Comparison of ENCODE assay signal across 8 mouse cellular contexts in the genomic region with DNA sequence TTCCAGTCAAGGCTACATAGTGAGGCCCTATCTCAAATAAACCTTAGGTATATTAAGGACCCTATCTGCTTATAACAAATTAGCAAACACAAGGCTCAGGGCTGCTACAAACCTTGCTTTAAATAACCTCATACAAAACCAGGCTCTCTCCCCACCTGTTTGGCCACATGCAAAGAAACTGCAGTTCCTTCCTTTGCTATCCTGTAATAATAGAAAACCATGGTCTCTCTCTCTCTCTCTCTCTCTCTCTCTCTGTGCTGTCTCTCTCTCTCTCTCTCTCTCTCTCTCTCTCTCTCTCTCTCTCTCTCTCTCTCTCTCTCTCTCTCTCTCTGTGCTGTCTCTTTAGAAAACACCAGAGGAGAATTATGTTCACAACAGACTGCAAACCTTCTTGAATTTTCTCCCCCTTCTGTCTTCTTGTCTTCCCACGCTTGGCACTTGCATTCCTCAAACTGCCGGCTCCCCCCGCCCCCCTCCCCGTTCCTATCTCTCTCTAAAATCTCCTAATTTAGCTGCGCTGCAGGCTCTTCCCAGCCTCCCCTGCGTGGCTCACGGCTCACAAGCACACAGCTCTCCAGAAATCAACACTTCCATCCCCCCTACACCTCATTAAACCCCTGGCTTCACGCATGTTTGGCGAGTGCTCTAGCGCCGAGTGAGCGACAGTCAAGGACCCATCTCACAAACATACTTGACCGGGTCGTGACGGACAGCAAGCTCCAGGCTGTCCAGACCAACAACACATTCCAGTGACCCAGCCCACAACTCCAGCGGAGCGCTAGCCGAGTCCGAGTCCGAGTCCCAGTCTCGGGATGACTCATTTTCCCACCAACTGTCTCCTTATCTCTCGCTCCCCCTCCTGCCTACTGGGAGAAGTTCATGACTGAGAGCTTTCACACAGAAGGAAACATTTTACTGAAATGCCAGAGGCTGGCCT. TPM values are rescaled to one million over a fixed set of nuclear protein-coding genes. Genes with fewer than 3 reads are reported as not detected.
A peak's percentile ranks its signal among the peaks of the same experiment; 100 is the strongest.
DNase-seq lines count a peak whose midpoint lies in the region; ATAC-seq and TF ChIP-seq lines count a peak whose summit lies in the region.

No protein-coding gene starts in this region.

- no peak for TF ChIP-seq POLR2A in CH12.LX (IDR thresholded peaks at IDR 0.05; ENCODE audit: low read depth, low read length)

- ATAC-seq in cerebellum, adult (ENCODE audit: insufficient number of reproducible peaks, low FRiP score, low TSS enrichment): peak; percentile 74; the same call in 1 of the 2 replicates
- peak; percentile 70 for ATAC-seq in forebrain, embryonic 13.5 days
- ATAC-seq in heart, postnatal 0 days (ENCODE audit: insufficient read depth, low read depth): peak; percentile 83
- ATAC-seq in liver, embryonic 14.5 days (ENCODE audit: insufficient read depth): peak; percentile 68
- ATAC-seq in neural tube, embryonic 11.5 days (ENCODE audit: insufficient read depth, low FRiP score, low TSS enrichment): no peak

- DNase-seq in CH12.LX (ENCODE audit: extremely low read depth): peak; percentile 54
- peak; percentile 83 for DNase-seq in heart, postnatal 0 days (ENCODE audit: low spot score)
- DNase-seq in kidney, postnatal 36 days: peak; percentile 73 to 75
- peak in 1 of 3 experiments; percentile 58 for DNase-seq in liver, embryonic 14.5 days (ENCODE audit: low read depth in 3 of 3, low spot score in 3 of 3)
- DNase-seq in neural tube, embryonic 11.5 days (ENCODE audit: low spot score): peak; percentile 73
- peak; percentile 96 for DNase-seq in telencephalon, adult 2 months (ENCODE audit: low read depth, low spot score)

- peak in 1 of 2 experiments; percentile 57; a peak in 2 of 4 replicates for TF ChIP-seq CTCF in CH12.LX (conservative IDR thresholded peaks at IDR 0.05 in 1 of 2, IDR thresholded peaks at IDR 0.05 in 1 of 2; ENCODE audit: low read depth in 2 of 2, low read length in 2 of 2)
- peak; percentile 60 for TF ChIP-seq CTCF in heart, postnatal 0 days (IDR thresholded peaks at IDR 0.05; ENCODE audit: low read depth)
- TF ChIP-seq CTCF in liver, embryonic 14.5 days (IDR thresholded peaks at IDR 0.05; ENCODE audit: low read depth): peak; percentile 74

- H3K4me1 ChIP-seq in CH12.LX (ENCODE audit: control insufficient read depth in 1 of 2, insufficient read depth in 2 of 2): peaks cover 2 to 25% of the 10 kb centered on the region in 2 experiments; a peak in 2 of 4 replicates
- peaks cover 38% of the 10 kb centered on the region for H3K4me1 ChIP-seq in forebrain, embryonic 13.5 days
- peaks cover 4% of the 10 kb centered on the region; the same call in 1 of the 2 replicates for H3K4me1 ChIP-seq in heart, postnatal 0 days (ENCODE audit: control insufficient read depth, insufficient read depth)
- H3K4me1 ChIP-seq in liver, embryonic 14.5 days (replicated peaks; ENCODE audit: control insufficient read depth in 2 of 2, insufficient read depth in 2 of 2, low read length in 1 of 2): peaks cover 8 to 25% of the 10 kb centered on the region in 2 experiments
- peaks cover 25% of the 10 kb centered on the region for H3K4me1 ChIP-seq in neural tube, embryonic 11.5 days (ENCODE audit: control insufficient read depth, insufficient read depth, low read length)

- H3K9ac ChIP-seq in CH12.LX (ENCODE audit: insufficient read depth, low read depth): peak overlapping the region; percentile 1; the same call in 1 of the 2 replicates
- peak overlapping the region; percentile 50 for H3K9ac ChIP-seq in forebrain, embryonic 13.5 days
- H3K9ac ChIP-seq in heart, postnatal 0 days (replicated peaks; ENCODE audit: low read depth, low read length): peak overlapping the region; percentile 53; the same call in 1 of the 2 replicates
- peak overlapping the region; percentile 67 for H3K9ac ChIP-seq in liver, embryonic 14.5 days (replicated peaks)
- peak overlapping the region; percentile 56 for H3K9ac ChIP-seq in neural tube, embryonic 11.5 days (ENCODE audit: low read length)

- dilution Hi-C loops in CH12.LX (cut with MboI; ENCODE audit: extremely low pct_ligation_motif_present, extremely low pct_unique_long_range_greater_than_20kb, low sequenced_read_pairs): no loop called here

- H3K9me3 ChIP-seq in CH12.LX (replicated peaks; ENCODE audit: low read length): no peaks in the 10 kb centered on the region
- H3K9me3 ChIP-seq in forebrain, embryonic 13.5 days (replicated peaks): no peaks in the 10 kb centered on the region
- no peaks in the 10 kb centered on the region for H3K9me3 ChIP-seq in heart, postnatal 0 days (replicated peaks; ENCODE audit: control insufficient read depth, low read length)
- H3K9me3 ChIP-seq in liver, embryonic 14.5 days (ENCODE audit: control insufficient read depth, low read length): no peaks in the 10 kb centered on the region
- H3K9me3 ChIP-seq in neural tube, embryonic 11.5 days (ENCODE audit: control insufficient read depth, low read length): no peaks in the 10 kb centered on the region

- H3K4me3 ChIP-seq in CH12.LX (replicated peaks in 1 of 3; ENCODE audit: low read depth in 2 of 3, low read length in 2 of 3, poor library complexity in 1 of 3): peak overlapping the region; percentile 17 to 34 (median 26)
- H3K4me3 ChIP-seq in forebrain, embryonic 13.5 days: peak overlapping the region; percentile 34
- H3K4me3 ChIP-seq in heart, postnatal 0 days (ENCODE audit: low read depth, low read length): peak overlapping the region; percentile 46
- H3K4me3 ChIP-seq in liver, embryonic 14.5 days (ENCODE audit: insufficient read depth in 1 of 2, low read depth in 2 of 2, low read length in 2 of 2): peak overlapping the region; percentile 52 to 62
- peak overlapping the region; percentile 26 for H3K4me3 ChIP-seq in neural tube, embryonic 11.5 days (ENCODE audit: low read depth, low read length)

- no peaks in the 10 kb centered on the region for H3K27me3 ChIP-seq in CH12.LX (replicated peaks)
- no peaks in the 10 kb centered on the region for H3K27me3 ChIP-seq in forebrain, embryonic 13.5 days
- no peaks in the 10 kb centered on the region for H3K27me3 ChIP-seq in heart, postnatal 0 days (ENCODE audit: control insufficient read depth, insufficient read depth, low read length)
- no peaks in the 10 kb centered on the region for H3K27me3 ChIP-seq in liver, embryonic 14.5 days (ENCODE audit: control insufficient read depth, insufficient read depth, low read length)
- H3K27me3 ChIP-seq in neural tube, embryonic 11.5 days (ENCODE audit: control insufficient read depth, insufficient read depth, low read length): no peaks in the 10 kb centered on the region

- in situ Hi-C loops in CH12.LX (cut with MboI; ENCODE audit: low pct_ligation_motif_present, low pct_unique_long_range_greater_than_20kb, low sequenced_read_pairs): no loop called here

- H3K4me2 ChIP-seq in CH12.LX (ENCODE audit: insufficient read depth, low read depth, poor library complexity, severe bottlenecking): peak overlapping the region; percentile 76
- peak overlapping the region; percentile 63 for H3K4me2 ChIP-seq in forebrain, embryonic 13.5 days
- H3K4me2 ChIP-seq in heart, postnatal 0 days (ENCODE audit: low read depth, low read length): peak overlapping the region; percentile 83
- peak overlapping the region; percentile 88 for H3K4me2 ChIP-seq in liver, embryonic 14.5 days (ENCODE audit: low read depth)
- H3K4me2 ChIP-seq in neural tube, embryonic 11.5 days (ENCODE audit: low read depth): peak overlapping the region; percentile 67

- peak; percentile 44 for TF ChIP-seq RAD21 in CH12.LX (IDR thresholded peaks at IDR 0.05; ENCODE audit: low read depth, low read length)

- no peak for TF ChIP-seq EP300 in CH12.LX (IDR thresholded peaks at IDR 0.05; ENCODE audit: low read length)
- no peak for TF ChIP-seq EP300 in heart, postnatal 0 days (IDR thresholded peaks at IDR 0.05; ENCODE audit: low read depth)
- no peak for TF ChIP-seq EP300 in liver, embryonic 14.5 days (IDR thresholded peaks at IDR 0.05; ENCODE audit: low read depth)

- H3K79me2 ChIP-seq in CH12.LX (replicated peaks; ENCODE audit: control insufficient read depth, extremely low read depth, insufficient read depth, poor library complexity, severe bottlenecking): no peaks in the 10 kb centered on the region

- no peak overlapping the region for H3K27ac ChIP-seq in CH12.LX (ENCODE audit: insufficient read depth, low read depth)
- peak overlapping the region; percentile 45 for H3K27ac ChIP-seq in forebrain, embryonic 13.5 days
- peak overlapping the region; percentile 75; the same call in 1 of the 2 replicates for H3K27ac ChIP-seq in heart, postnatal 0 days (ENCODE audit: low read depth)
- peak overlapping the region; percentile 23 for H3K27ac ChIP-seq in liver, embryonic 14.5 days
- H3K27ac ChIP-seq in neural tube, embryonic 11.5 days (ENCODE audit: low read depth, low read length): peak overlapping the region; percentile 39; the same call in 1 of the 2 replicates

- H3K36me3 ChIP-seq in CH12.LX (replicated peaks in 1 of 2; ENCODE audit: control insufficient read depth in 1 of 2, insufficient read depth in 1 of 2, low read length in 1 of 2): no peaks in the 10 kb centered on the region
- H3K36me3 ChIP-seq in forebrain, embryonic 13.5 days (ENCODE audit: poor library complexity, severe bottlenecking): no peaks in the 10 kb centered on the region
- no peaks in the 10 kb centered on the region for H3K36me3 ChIP-seq in heart, postnatal 0 days (replicated peaks; ENCODE audit: control insufficient read depth, insufficient read depth, low read length)
- no peaks in the 10 kb centered on the region for H3K36me3 ChIP-seq in liver, embryonic 14.5 days (replicated peaks; ENCODE audit: control insufficient read depth, insufficient read depth, low read depth)
- H3K36me3 ChIP-seq in neural tube, embryonic 11.5 days (ENCODE audit: control insufficient read depth, insufficient read depth, low read length): no peaks in the 10 kb centered on the region

- WGBS in forebrain, embryonic 13.5 days: under 1% methylated on average over 22 of the region's 22 CpGs
- 1% methylated on average over 22 of the region's 22 CpGs for WGBS in heart, postnatal 0 days
- WGBS in liver, embryonic 14.5 days (ENCODE audit: insufficient replicate concordance): 2% methylated on average over 22 of the region's 22 CpGs
- WGBS in neural tube, embryonic 11.5 days: under 1% methylated on average over 22 of the region's 22 CpGs

RNA-seq across cellular contexts. Expression of gene Srsf9, which starts 7.7 kb away (rescaled TPM):
- total RNA-seq in CH12.LX (2012; rRNA removed) (73.4 and 82.8 TPM in 2 replicates), CH12.LX (2014; rRNA removed) (117 and 121 TPM in 2 replicates)
- 112 and 130 TPM in 2 replicates for polyA plus RNA-seq in CH12.LX (2012; ENCODE audit: insufficient read length, low read depth)
- polyA plus RNA-seq in forebrain, embryonic 13.5 days (2015; fragmentation: Nextera tagmentation; extraction: Ambion mirVana): 255 and 263 TPM in 2 replicates
- total RNA-seq in heart, postnatal 0 days (2014; rRNA removed; ENCODE audit: low replicate concordance): 21.3 and 41.1 TPM in 2 replicates
- 62.9 and 67.5 TPM in 2 replicates for polyA plus RNA-seq in heart, postnatal 0 days (2015; fragmentation: Nextera tagmentation; extraction: Ambion mirVana)
- polyA plus RNA-seq in liver, embryonic 14.5 days (2012; rRNA removed): 31.8 and 46.2 TPM in 2 replicates
- 81.6 and 93.6 TPM in 2 replicates for polyA plus RNA-seq in liver, embryonic 14.5 days (2014; fragmentation: Nextera tagmentation; extraction: Ambion mirVana)
- polyA plus RNA-seq in neural tube, embryonic 11.5 days (2014; fragmentation: Nextera tagmentation; extraction: Ambion mirVana): 327 and 330 TPM in 2 replicates

RNA-seq across cellular contexts. Expression of gene Dynll1, which starts 18.5 kb away (rescaled TPM):
- total RNA-seq in CH12.LX (2012; rRNA removed) (312 and 488 TPM in 2 replicates), CH12.LX (2014; rRNA removed) (456 and 502 TPM in 2 replicates)
- 516 and 646 TPM in 2 replicates for polyA plus RNA-seq in CH12.LX (2012; ENCODE audit: insufficient read length, low read depth)
- polyA plus RNA-seq in forebrain, embryonic 13.5 days (2015; fragmentation: Nextera tagmentation; extraction: Ambion mirVana): 1,571 and 1,757 TPM in 2 replicates
- total RNA-seq in heart, postnatal 0 days (2014; rRNA removed; ENCODE audit: low replicate concordance): 164 and 224 TPM in 2 replicates
- 615 and 804 TPM in 2 replicates for polyA plus RNA-seq in heart, postnatal 0 days (2015; fragmentation: Nextera tagmentation; extraction: Ambion mirVana)
- polyA plus RNA-seq in liver, embryonic 14.5 days (2012; rRNA removed): 63.0 and 152 TPM in 2 replicates
- 636 and 642 TPM in 2 replicates for polyA plus RNA-seq in liver, embryonic 14.5 days (2014; fragmentation: Nextera tagmentation; extraction: Ambion mirVana)
- 1,631 and 1,672 TPM in 2 replicates for polyA plus RNA-seq in neural tube, embryonic 11.5 days (2014; fragmentation: Nextera tagmentation; extraction: Ambion mirVana)

RNA-seq across cellular contexts. Expression of gene Gatc, which starts 21.7 kb away (rescaled TPM):
- total RNA-seq in CH12.LX (2012; rRNA removed): 6.2 and 7.3 TPM in 2 replicates
- total RNA-seq in CH12.LX (2014; rRNA removed): 11.7 and 14.4 TPM in 2 replicates
- polyA plus RNA-seq in CH12.LX (2012; ENCODE audit: insufficient read length, low read depth): 27.0 and 34.0 TPM in 2 replicates
- 31.8 and 34.1 TPM in 2 replicates for polyA plus RNA-seq in forebrain, embryonic 13.5 days (2015; fragmentation: Nextera tagmentation; extraction: Ambion mirVana)
- 10.4 and 19.4 TPM in 2 replicates for total RNA-seq in heart, postnatal 0 days (2014; rRNA removed; ENCODE audit: low replicate concordance)
- 14.8 and 15.1 TPM in 2 replicates for polyA plus RNA-seq in heart, postnatal 0 days (2015; fragmentation: Nextera tagmentation; extraction: Ambion mirVana)
- 11.6 and 12.5 TPM in 2 replicates for polyA plus RNA-seq in liver, embryonic 14.5 days (2012; rRNA removed)
- polyA plus RNA-seq in liver, embryonic 14.5 days (2014; fragmentation: Nextera tagmentation; extraction: Ambion mirVana): 13.6 and 15.4 TPM in 2 replicates
- 40.4 and 42.3 TPM in 2 replicates for polyA plus RNA-seq in neural tube, embryonic 11.5 days (2014; fragmentation: Nextera tagmentation; extraction: Ambion mirVana)

RNA-seq across cellular contexts. Expression of gene Triap1, which starts 21.8 kb away (rescaled TPM):
- 33.7 and 36.9 TPM in 2 replicates for total RNA-seq in CH12.LX (2012; rRNA removed)
- 31.4 and 31.8 TPM in 2 replicates for total RNA-seq in CH12.LX (2014; rRNA removed)
- 36.1 and 38.2 TPM in 2 replicates for polyA plus RNA-seq in CH12.LX (2012; ENCODE audit: insufficient read length, low read depth)
- 58.6 and 64.3 TPM in 2 replicates for polyA plus RNA-seq in forebrain, embryonic 13.5 days (2015; fragmentation: Nextera tagmentation; extraction: Ambion mirVana)
- 13.0 and 27.2 TPM in 2 replicates for total RNA-seq in heart, postnatal 0 days (2014; rRNA removed; ENCODE audit: low replicate concordance)
- 39.2 and 42.3 TPM in 2 replicates for polyA plus RNA-seq in heart, postnatal 0 days (2015; fragmentation: Nextera tagmentation; extraction: Ambion mirVana)
- polyA plus RNA-seq in liver, embryonic 14.5 days (2012; rRNA removed): 11.0 and 15.4 TPM in 2 replicates
- polyA plus RNA-seq in liver, embryonic 14.5 days (2014; fragmentation: Nextera tagmentation; extraction: Ambion mirVana): 28.9 and 30.8 TPM in 2 replicates
- polyA plus RNA-seq in neural tube, embryonic 11.5 days (2014; fragmentation: Nextera tagmentation; extraction: Ambion mirVana): 55.6 and 60.2 TPM in 2 replicates

RNA-seq across cellular contexts. Expression of gene Cox6a1, which starts 29.5 kb away (rescaled TPM):
- total RNA-seq in CH12.LX (2012; rRNA removed): 546 and 673 TPM in 2 replicates
- total RNA-seq in CH12.LX (2014; rRNA removed): 203 and 257 TPM in 2 replicates
- polyA plus RNA-seq in CH12.LX (2012; ENCODE audit: insufficient read length, low read depth): 612 and 618 TPM in 2 replicates
- 965 and 999 TPM in 2 replicates for polyA plus RNA-seq in forebrain, embryonic 13.5 days (2015; fragmentation: Nextera tagmentation; extraction: Ambion mirVana)
- 1,673 and 1,690 TPM in 2 replicates for total RNA-seq in heart, postnatal 0 days (2014; rRNA removed; ENCODE audit: low replicate concordance)
- 2,126 and 2,128 TPM in 2 replicates for polyA plus RNA-seq in heart, postnatal 0 days (2015; fragmentation: Nextera tagmentation; extraction: Ambion mirVana)
- polyA plus RNA-seq in liver, embryonic 14.5 days (2012; rRNA removed): 747 and 780 TPM in 2 replicates
- 731 and 761 TPM in 2 replicates for polyA plus RNA-seq in liver, embryonic 14.5 days (2014; fragmentation: Nextera tagmentation; extraction: Ambion mirVana)
- 799 and 803 TPM in 2 replicates for polyA plus RNA-seq in neural tube, embryonic 11.5 days (2014; fragmentation: Nextera tagmentation; extraction: Ambion mirVana)

Comparison
In these comparisons a context has a peak if more than half of its experiments do, and no peak if none do; other contexts are left out.
1. H3K9ac ChIP-seq: peak in every context shown above with its lines; median percentile 67 in liver, embryonic 14.5 days; 56 in neural tube, embryonic 11.5 days; 53 in heart, postnatal 0 days; 50 in forebrain, embryonic 13.5 days; 1 in CH12.LX.